Mouse (Mus musculus): Measurements from ENCODE around the gene Rasa2.
A peak's percentile ranks its signal among the peaks of the same experiment; 100 is the strongest.
"Not testable (repeated sequence)": the region's sequence is repeated elsewhere in the genome, so short reads cannot be mapped to it uniquely, and the experiment has no call there.

The Rasa2 gene

GRCm38 (mm10) chr9:96578190-96578589 lies 53.2 kb downstream of the Rasa2 start:
- no peak for DNase-seq

- no peak for DNase-seq
Measured at GRCm38 (mm10) chr9:96577674-96578073, 53.7 kb downstream of the Rasa2 start.

GRCm38 (mm10) chr9:96573252-96573651 lies 58.2 kb downstream of the Rasa2 start:
- DNase-seq: no peak

GRCm38 (mm10) chr9:96572754-96573153 lies 58.7 kb downstream of the Rasa2 start:
- no peak for DNase-seq

- no peak for DNase-seq
Measured at GRCm38 (mm10) chr9:96566470-96566996, 64.9 kb downstream of the Rasa2 start.

GRCm38 (mm10) chr9:96563501-96563900 lies 67.9 kb downstream of the Rasa2 start:
- DNase-seq: no peak

GRCm38 (mm10) chr9:96559148-96559547 lies 72.3 kb downstream of the Rasa2 start:
- no peak for DNase-seq

GRCm38 (mm10) chr9:96558594-96558993 lies 72.8 kb downstream of the Rasa2 start:
- DNase-seq: no peak

- DNase-seq: no peak
Measured at GRCm38 (mm10) chr9:96554095-96554494, 77.3 kb downstream of the Rasa2 start.

GRCm38 (mm10) chr9:96545410-96545809 lies 86.0 kb downstream of the Rasa2 start:
- DNase-seq: no peak

- DNase-seq: peak; percentile 76 to 82
Measured at GRCm38 (mm10) chr9:96543643-96544640, 87.5 kb downstream of the Rasa2 start.

- DNase-seq: no peak
Measured at GRCm38 (mm10) chr9:96538916-96539315, 92.5 kb downstream of the Rasa2 start.

GRCm38 (mm10) chr9:96537615-96537919 lies 93.8 kb downstream of the Rasa2 start:
- DNase-seq: no peak

- peak; percentile 36 to 47 for DNase-seq
Measured at GRCm38 (mm10) chr9:96536895-96537614, 94.4 kb downstream of the Rasa2 start.

- not testable (repeated sequence) for DNase-seq
Measured at GRCm38 (mm10) chr9:96536093-96536492, 95.3 kb downstream of the Rasa2 start.

GRCm38 (mm10) chr9:96535431-96535830 lies 96.0 kb downstream of the Rasa2 start:
- DNase-seq: no peak

- DNase-seq: no peak
Measured at GRCm38 (mm10) chr9:96534256-96534655, 97.2 kb downstream of the Rasa2 start.

GRCm38 (mm10) chr9:96533476-96533875 lies 97.9 kb downstream of the Rasa2 start:
- DNase-seq: no peak

- no peak for DNase-seq
Measured at GRCm38 (mm10) chr9:96532531-96532930, 98.9 kb downstream of the Rasa2 start.

GRCm38 (mm10) chr9:96530674-96531081 lies 100.7 kb downstream of the Rasa2 start:
- DNase-seq: peak; percentile 34 to 35

GRCm38 (mm10) chr9:96529961-96530673 lies 101.3 kb downstream of the Rasa2 start:
- DNase-seq: peak; percentile 29 to 31

GRCm38 (mm10) chr9:96526011-96526410 lies 105.4 kb downstream of the Rasa2 start:
- DNase-seq: no peak

- no peak for DNase-seq
Measured at GRCm38 (mm10) chr9:96524972-96525506, 106.4 kb downstream of the Rasa2 start, which contains the start of gene Gm28729. TSS of gene Gm28729 (minus strand) at chr9:96525264.

Measured in cerebellum, adult 18-20 months (tissue).